Mouse (Mus musculus): ENCODE measurements around the gene Zfp3.
"Not testable (repeated sequence)": the region's sequence is repeated elsewhere in the genome, so short reads cannot be mapped to it uniquely, and the experiment has no call there.

The Zfp3 gene

DNA sequence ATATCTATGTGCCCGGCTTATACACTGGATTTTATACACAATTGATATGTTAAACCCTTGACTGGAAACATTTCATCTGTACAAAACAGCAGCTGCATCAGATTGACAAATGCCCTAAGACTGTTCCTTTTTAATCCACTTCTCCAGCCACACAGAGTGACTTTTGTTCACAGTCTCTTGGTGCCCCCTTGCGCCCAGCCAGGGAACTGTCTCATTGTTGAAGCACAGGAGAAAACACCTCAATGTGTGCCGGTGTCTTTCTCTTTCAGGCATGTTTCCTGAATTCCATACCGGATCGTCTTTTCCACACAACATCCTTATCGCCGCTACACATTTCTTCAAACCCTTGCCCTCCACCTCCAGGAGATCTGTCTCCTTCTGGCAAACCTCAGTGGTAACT is 8.4 kb upstream of the Zfp3 start:
- DNase-seq (ENCODE audit: low read depth, low spot score): peak; percentile 58

DNA sequence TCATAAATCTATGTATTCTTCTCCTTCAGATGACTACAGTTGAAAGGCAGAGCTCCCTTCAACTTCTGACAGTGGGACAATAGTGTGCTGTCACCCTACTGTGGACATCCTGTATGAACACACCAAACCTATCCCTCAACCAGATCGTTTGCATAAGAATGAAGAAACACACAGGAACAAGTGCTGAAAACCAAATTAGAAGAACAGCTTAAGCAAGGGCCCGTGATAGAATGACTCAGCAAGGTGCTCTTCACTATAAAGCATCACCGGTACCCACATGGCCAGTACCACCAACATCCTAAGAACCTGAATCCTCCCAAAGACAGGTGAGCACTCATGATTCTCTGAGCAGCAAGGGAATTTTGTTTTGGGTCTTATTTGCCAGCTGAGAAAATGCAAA is 3.6 kb upstream of the Zfp3 start:
- not testable (repeated sequence) for DNase-seq (ENCODE audit: low read depth, low spot score)

DNA sequence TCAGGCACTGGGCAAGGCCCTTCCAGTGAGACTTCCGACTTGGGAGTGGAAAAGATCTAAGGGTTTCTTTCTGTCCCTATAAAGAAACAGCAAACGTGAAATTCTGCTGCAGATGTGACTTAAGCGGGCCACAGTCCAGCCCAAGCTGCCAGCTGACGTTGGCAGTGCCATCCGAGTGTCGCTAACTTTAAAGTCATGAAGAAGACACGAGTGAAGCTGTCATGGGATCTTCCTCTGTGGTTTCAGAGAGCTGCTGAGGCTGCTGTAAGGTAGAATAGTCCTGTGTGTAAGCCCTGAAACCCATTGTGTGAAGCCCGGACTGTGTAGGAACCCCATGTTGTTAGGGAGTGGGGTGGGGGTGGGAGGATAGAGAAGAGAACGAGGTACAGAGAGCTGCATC is 1.4 kb upstream of the Zfp3 start:
- no peak for DNase-seq (ENCODE audit: low read depth, low spot score)

DNA sequence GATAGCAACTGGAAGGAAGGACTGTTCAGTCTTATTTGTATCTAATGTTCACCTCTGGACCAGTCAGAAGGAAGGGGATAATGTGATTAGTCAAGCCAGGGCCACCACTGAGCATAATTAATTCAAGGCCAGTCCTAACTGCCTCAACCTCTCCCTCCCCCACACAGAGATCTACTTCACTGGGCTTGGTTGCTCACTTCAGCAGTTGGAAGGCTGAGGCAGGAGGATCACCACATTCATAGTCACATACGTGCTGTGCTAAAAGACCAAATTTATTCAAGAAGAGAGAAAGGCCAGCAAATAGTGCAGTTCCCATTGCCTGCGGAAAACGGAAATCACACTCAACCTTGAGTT is 450 bp upstream of the Zfp3 start:
- DNase-seq (ENCODE audit: low read depth, low spot score): no peak

DNA sequence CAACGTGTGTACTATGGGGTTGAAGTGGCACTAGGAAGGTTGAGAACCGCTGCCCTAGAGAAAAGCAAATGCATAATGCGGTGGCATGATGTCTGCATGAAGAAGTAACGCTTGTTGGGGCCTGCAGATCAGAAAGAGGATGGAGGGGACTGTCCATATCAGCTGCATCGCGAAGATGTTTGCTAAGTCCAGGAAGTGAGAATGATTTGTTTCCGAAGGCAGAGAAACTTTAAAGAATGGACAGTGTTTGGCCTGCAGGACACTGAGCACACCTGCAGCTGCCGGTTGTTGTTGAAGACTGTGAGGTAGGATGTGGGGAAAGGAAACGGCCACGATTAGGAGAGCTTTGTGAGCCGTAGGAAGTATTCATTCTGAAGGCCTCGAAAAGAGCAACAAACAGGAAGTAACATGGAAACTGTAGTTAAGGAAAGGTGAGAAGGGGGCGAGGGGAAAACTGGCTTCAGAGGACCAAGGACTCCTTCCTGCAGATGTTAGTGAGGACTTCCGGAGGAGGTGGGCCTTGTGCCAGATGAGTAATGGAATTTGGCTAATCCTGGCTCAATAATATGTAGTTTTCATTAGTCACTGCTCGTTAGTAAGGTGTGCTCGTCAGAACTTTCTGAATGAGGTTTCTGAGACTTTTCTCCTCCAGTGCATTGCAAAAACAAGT is 1.9 kb downstream of the Zfp3 start:
- peak; percentile 54 for DNase-seq (ENCODE audit: low read depth, low spot score)

DNA sequence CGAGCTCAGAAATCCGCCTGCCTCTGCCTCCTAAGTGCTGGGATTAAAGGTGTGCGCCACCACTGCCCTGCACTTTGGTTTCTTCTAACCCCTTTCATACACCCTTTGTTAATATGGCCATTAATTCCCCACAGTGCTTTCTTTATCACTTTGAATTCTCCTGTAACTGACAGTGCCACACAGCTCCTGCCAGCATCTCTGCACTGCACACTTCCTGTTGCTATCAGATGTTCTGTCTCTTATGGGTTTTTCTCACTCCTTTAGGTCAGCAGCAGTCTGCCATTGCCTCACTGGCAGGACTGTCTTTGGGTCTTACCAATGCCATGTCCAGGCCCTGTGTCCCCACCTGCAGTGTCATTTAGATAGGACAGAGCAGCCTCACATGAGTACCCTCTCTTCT is 6.8 kb downstream of the Zfp3 start:
- DNase-seq (ENCODE audit: low read depth, low spot score): no peak

DNA sequence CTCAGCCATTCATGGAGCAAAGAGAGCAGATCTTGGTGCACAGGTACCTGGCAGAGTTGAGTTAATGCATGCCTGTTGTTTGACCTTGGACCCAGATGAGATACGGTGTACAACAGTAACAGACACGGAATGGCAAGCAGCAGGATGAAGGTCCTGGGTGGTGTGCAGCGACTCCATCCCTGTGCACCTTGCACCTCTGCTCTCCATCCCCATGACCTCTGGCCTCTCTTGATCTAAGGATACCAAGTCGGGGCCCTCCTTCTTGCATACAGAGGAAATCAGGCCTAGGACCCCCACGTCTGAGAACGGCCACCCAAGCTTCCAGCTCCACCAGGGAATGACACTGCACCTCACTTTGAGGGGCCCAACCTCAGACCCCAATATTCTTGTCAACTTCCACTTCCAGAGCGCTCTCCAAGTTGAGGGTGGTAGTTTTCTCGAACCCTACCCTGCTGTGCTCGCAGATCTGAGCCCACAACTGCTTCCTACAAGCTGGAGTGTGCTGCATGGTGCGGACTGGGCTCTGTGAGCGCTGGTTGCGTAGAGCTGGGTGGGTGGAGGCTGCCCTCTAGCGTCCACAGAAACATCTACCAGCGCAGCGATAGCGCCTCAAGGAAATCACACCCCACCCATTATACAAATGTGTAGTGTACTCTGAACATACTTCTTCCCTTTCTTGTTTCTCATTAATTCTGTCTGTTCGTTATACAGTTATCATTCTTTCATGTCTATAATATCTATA is 13.0 kb downstream of the Zfp3 start:
- peak; percentile 59 for DNase-seq (ENCODE audit: low read depth, low spot score)

DNA sequence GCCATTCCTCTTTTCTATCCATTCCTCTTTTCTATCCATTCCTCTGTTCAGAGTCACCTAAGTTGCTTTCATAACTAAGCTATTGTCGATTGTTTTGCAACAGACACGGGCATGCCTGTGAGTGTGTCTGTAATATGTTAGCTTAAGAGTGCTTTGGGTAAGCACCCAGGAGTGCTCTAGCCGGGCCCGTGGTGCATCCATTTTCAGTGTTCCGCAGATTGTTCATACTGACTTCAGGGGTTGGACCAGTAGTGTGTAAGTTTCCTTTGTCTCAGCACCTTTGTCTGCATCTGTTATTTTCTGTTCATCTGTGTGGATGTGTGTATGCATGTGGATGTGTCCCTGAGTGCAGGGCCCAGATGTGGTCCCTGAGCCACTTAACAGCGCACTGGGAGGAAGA is 13.6 kb downstream of the Zfp3 start:
- DNase-seq (ENCODE audit: low read depth, low spot score): no peak

DNA sequence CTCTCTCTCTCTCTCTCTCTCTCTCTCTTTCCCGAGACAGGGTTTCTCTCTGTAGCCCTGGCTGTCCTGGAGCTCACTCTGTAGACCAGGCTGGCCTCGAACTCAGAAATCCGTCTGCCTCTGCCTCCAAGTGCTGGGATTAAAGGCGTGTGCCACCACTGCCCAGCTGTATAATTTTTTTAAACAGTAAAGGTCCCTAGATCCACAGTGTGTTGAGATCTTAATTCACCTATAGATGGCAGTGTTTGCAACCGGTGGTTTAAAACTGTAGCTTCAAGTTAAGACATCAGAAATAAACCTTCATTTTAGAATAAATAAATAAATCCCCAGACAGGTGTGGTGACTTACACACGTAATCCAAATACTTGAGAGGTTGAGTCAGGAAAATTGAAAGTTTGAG is 14.0 kb downstream of the Zfp3 start:
- not testable (repeated sequence) for DNase-seq (ENCODE audit: low read depth, low spot score)

DNA sequence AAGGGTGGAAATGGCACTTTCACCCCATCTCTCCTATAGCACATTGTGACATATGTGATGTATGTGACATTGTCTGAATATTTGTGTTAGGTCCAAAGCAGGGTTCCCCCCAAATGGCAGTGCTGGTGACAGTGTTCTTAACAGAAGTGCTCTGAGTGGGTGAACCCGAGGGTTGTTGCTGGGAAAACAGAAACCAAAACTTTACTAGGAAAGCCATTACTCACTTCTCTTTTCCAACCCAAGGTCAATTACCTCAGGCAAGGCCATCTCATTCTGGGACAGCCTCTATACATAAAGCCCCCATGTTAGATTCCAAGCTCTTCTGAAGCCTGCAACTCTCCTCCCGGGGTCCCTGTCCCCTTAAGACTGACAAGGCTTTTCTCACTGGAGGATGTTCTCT is 21.9 kb downstream of the Zfp3 start:
- no peak for DNase-seq (ENCODE audit: low read depth, low spot score)

DNA sequence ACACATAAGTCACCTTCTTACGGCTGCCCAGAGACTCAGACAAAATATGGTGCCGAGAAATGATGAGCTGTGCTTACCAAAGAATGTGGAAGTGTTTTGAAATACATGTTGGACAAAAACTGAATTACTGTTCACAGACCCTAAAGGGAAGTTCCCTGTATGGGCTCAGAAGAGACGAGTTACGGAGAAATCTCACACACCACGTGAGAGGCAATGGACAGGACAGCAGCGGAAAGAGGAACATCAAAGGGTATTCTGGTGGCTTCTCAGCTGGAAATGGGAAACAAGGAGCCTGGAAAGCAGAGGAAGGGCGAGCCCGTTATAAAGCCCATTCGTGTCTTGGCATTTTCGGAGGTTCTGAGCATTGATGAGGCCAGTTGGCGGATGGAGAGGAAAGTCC is 23.0 kb downstream of the Zfp3 start:
- no peak for DNase-seq (ENCODE audit: low read depth, low spot score)

DNA sequence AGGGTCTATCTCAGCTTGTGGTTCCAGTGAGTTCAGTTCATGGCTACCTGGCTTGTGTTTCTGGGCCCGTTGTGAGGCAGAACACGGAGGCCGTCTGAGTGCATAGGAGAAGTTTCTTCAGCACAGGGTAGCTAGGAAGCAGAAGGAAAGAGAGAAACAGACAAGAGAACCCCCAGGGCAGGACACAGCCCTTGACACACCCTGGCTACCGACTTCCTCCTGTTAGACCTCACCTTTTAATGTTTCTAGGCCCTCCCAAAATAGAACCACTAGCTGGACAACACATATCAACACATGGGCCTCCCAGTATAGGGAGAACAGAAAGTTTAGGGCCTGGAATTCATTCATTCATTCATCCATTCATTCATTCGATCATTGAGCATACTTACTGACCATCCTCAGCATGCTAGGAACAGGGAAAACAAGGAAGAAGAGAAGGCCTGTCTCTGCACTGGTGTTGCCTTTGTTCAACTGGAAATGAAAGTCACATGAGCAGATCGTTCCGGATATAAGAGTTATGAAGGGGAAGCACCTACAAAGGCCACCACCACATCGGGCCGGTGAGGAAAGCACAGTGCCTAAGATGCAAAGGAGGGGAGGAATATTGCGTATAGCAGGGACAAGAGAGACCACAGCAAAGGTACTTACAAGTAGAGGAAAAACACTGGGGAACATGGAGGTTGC is 25.1 kb downstream of the Zfp3 start:
- DNase-seq (ENCODE audit: low read depth, low spot score): no peak

DNA sequence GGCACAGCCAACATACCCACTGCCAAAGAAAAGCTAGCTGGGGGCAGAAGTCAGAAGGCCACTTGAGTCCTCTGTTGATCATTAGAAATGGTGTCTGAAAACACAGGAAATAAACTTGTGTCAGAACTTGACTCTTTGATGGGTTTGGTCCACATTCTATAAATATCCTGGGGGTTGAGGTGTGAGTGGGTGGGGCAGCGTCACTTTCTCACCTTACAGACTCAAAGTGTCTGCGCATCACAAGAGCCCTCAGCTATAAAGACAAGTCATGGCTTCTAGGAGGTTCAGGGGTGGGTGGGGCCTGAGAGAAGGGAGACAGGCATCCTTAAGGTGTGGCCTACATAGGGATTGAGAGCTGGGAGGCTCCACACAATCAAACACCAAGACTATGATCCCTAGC is 26.4 kb downstream of the Zfp3 start:
- no peak for DNase-seq (ENCODE audit: low read depth, low spot score)

DNA sequence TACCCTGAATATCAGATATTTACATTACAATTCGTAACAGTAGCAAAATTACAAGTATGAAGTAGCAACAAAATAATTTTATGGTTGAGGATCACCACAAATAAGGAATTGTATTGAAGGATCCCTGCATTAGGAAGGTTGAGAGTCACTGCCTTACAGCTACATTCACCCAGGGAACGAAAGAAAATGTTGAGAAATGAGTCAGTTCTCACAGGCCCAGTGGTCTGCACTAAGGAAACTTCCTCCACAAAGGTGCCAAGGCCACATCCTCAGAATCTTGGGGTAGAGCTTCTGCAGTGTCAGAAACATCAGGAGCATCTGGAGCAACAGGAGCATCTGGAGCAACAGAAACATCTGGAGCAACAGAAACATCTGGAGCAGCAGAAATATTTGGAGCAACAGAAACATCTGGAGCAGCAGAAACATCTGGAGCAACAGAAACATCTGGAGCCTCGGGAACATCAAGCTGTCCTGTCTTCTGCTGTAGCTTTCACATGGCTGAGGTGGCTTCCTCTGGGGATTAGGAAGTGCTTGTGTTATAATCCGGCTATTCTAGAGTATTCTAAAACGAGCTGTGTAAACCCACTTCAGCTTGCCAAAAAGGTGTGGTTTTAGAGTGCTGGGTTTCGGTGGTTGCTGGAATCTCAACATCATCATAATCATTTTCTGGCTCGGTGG is 27.0 kb downstream of the Zfp3 start:
- DNase-seq (ENCODE audit: low read depth, low spot score): no peak

DNA sequence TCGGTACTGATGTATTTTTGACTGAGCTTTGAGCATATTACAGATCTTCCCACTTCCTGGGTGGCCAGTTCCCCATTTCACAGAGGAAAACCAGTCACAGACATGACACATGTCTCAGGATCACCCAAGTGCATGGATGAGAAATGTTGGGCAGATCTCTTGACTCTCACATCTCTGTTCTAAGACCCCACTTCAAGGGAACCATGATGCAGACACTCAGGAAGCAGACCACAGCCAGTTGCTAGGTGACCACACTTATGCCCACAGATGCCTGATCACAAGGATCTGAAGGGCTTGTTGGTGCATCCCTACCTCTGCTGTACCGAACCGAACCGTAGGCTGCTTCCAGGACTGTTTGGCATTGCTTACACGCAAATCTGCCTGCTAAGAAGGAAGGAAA is 27.7 kb downstream of the Zfp3 start:
- DNase-seq (ENCODE audit: low read depth, low spot score): no peak

DNA sequence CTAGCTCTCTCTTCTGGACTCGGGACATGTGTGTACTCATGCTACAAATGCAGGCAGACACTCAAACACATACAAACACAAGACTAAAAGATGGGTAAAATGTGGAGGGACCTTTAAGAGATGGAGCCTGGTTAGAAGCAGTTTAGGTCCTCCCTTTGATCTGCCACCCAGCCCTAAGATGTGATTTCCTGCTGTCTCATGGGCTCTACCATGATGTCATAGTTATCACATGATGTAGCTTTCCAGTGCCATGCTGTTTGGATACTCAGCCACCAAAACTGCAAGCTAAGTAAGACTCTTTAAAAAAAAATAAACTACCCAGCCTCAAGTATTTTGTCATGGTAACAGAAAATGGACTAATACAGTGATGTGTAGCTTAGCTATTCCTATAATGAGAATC is 28.4 kb downstream of the Zfp3 start:
- DNase-seq (ENCODE audit: low read depth, low spot score): no peak

DNA sequence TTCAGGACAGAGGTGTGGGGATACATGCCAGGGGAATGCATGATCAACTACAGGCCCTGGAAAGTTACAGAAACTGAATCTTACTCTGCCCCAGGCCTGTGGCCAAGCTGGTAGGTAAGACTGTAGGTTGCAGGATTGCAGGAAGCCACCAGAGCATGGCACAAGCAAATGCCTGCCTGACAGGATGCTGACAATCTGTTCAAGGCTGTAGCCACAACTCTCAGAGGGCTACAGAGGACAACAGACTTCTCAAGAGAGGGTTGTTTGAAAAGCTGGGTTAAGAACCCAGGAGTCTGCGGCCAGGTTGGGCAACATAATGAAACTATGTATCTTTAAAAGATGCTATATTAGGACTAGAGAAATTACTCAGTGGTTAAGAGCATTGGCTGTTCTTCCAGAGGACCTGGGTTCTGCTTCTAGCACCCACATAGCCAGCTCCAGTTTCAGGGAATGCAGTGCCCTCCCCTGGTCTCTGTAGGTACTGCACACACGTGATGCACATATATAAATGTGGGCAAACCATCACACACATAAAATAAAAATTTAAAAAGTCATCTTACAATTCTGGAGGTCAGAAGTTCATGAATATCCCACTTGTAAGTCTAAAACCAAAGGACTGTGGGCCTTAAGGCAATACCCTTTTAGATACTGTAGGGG is 38.3 kb downstream of the Zfp3 start:
- no peak for DNase-seq (ENCODE audit: low read depth, low spot score)

DNA sequence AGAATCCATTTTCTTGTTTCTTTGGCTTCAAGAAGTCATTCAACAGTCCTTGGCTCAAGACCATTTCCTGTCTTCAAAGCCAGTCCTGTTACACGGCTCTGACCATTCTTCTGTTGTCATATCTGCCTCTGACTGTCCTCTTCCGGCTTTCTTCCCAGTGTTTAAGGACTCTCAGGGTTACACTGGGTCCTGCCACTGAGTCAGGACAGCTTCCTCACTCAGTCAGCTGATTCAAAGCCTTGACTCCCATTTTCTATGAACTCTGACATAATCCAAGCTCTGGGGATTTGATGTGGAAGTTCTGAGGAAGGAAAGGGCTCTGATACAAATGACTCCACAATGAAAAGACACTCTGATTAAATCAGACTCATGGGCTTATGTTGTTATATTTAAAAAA is 38.9 kb downstream of the Zfp3 start:
- DNase-seq (ENCODE audit: low read depth, low spot score): no peak

DNA sequence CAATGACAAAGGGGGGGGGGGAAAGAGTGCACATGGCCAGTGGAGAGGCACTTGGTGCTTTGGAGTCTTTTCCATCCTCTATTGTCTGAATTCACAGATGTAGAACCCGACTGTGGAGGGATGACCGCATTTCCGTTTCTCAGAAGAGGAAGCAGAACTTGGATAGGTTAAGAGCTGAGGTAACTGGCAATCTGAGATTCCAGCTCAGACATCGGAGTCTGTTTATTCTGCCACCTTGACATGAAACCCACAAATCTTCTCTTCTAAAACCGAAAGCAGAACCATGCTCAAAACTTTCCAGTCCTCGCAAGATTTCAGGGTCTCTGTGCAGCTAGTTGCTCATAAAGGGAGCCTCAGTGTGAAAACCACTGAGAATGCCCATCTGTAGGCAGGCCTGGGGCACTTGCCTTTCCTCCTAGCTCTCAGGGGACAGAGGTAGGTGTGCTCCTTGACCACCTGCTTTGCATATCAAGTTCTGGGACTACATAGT is 39.7 kb downstream of the Zfp3 start:
- DNase-seq (ENCODE audit: low read depth, low spot score): peak; percentile 16

DNA sequence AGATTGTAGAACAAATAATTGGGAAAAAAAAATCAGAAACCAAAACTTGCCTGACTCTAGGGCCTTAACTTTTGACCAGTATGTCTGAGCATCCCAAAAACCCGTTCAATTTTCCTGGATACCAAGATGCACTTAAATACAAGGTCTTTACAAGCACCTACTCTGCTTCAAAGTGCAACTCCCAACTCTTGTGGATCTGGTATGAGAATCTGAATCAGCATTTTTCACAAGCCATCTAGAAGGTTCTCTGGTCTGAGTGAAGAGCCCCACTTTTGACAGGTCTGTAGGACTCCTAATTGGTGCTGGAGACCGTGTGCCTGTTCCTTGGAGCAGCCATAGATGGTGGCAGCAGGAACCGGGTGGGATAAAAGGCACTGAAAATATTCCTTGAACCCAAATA is 40.4 kb downstream of the Zfp3 start:
- no peak for DNase-seq (ENCODE audit: low read depth, low spot score)

DNA sequence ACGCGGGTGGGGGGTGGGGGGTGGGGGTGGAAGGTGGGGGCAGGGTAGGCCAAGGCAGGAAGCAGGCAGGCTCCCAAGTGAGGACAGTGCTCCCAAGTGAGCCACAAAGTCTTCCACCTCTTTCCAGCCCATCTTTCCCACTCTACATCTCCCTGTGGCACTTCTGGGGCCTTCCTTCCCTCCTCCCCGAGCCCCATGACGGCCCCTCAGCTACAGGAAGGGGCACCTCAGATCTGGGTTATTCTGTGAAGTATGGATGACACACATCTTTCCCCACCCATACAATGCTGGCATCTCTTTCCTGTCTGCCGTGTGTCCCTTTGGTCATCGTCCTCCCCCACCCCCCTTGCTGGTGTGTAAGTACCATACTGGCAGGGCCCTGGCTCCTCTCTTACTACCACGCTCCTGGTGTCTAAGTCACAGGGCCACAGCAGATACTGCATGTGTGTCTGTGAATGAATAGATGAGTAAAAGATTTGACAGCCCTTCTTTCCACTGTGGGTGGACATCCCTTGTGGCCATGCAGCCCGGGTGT is 41.7 kb downstream of the Zfp3 start:
- no peak for DNase-seq (ENCODE audit: low read depth, low spot score)

DNA sequence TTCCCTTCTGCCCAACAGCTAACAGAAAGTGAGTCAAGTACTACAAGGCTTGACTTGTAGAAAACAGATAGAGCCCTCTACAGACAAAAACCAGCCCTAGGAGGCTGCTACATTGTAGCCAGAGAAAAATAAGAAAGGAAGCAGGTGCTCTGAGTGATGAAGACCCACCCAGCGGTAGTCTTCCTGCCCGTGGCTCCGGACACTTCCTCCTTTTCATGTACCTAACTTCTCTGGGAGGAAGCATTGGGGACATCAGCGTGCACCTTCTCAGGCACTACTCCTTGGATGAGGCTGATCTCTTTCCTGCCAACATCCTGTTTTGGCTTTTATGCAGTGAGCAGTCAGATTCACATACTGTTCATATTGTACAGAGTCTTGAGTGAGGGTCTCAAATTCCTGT is 42.7 kb downstream of the Zfp3 start:
- no peak for DNase-seq (ENCODE audit: low read depth, low spot score)

All from skeletal muscle tissue, adult 2 months (tissue).